8 mouse cellular contexts compared by ENCODE assay signal in genomic region chr3:60516054-60516674, GRCm38 (mm10). TPM values are rescaled to one million over a fixed set of nuclear protein-coding genes. Genes with fewer than 3 reads are reported as not detected.
DNase-seq lines count a peak whose midpoint lies in the region; ATAC-seq and TF ChIP-seq lines count a peak whose summit lies in the region.

No protein-coding gene starts in this region.

- H3K9ac ChIP-seq in midbrain, embryonic 11.5 days (ENCODE audit: low read length), result no peak overlapping the region
- H3K9ac ChIP-seq in midbrain, embryonic 14.5 days (replicated peaks; ENCODE audit: low read length), result no peak overlapping the region
- no peak overlapping the region for H3K9ac ChIP-seq in hindbrain, postnatal 0 days (replicated peaks; ENCODE audit: low read length)
- H3K9ac ChIP-seq in liver, embryonic 15.5 days, result no peak overlapping the region

- ATAC-seq in midbrain, embryonic 11.5 days (ENCODE audit: low FRiP score), result no peak
- no peak for ATAC-seq in midbrain, embryonic 14.5 days (ENCODE audit: low FRiP score, low TSS enrichment)
- no peak for ATAC-seq in hindbrain, postnatal 0 days
- peak; percentile 40; the same call in 1 of the 2 replicates for ATAC-seq in liver, embryonic 15.5 days (ENCODE audit: insufficient read depth)

- no peak overlapping the region for H3K27ac ChIP-seq in midbrain, embryonic 11.5 days (ENCODE audit: low read depth, low read length)
- no peak overlapping the region for H3K27ac ChIP-seq in midbrain, embryonic 14.5 days (replicated peaks; ENCODE audit: low read depth, low read length)
- no peak overlapping the region for H3K27ac ChIP-seq in embryonic fibroblast, embryonic 13.5 days (ENCODE audit: insufficient read depth, low read length)
- H3K27ac ChIP-seq in hindbrain, postnatal 0 days, result no peak overlapping the region
- peak overlapping the region; percentile 48; the same call in 1 of the 2 replicates for H3K27ac ChIP-seq in liver, embryonic 15.5 days (replicated peaks)

- no peak overlapping the region for H3K4me3 ChIP-seq in midbrain, embryonic 11.5 days (ENCODE audit: low read depth, low read length)
- H3K4me3 ChIP-seq in midbrain, embryonic 14.5 days (replicated peaks; ENCODE audit: low read depth, low read length), result no peak overlapping the region
- H3K4me3 ChIP-seq in embryonic fibroblast, embryonic 13.5 days (ENCODE audit: insufficient read depth, low read length), result no peak overlapping the region
- no peak overlapping the region for H3K4me3 ChIP-seq in hindbrain, postnatal 0 days (ENCODE audit: low read length)
- H3K4me3 ChIP-seq in liver, embryonic 15.5 days (replicated peaks), result no peak overlapping the region

- TF ChIP-seq POLR2A in embryonic fibroblast, embryonic 13.5 days (IDR thresholded peaks at IDR 0.05; ENCODE audit: low read depth, low read length), result no peak

- TF ChIP-seq CTCF in embryonic fibroblast, embryonic 13.5 days (IDR thresholded peaks at IDR 0.05; ENCODE audit: borderline replicate concordance, insufficient read depth, low read length), result peak; percentile 67; the same call in 1 of the 2 replicates
- TF ChIP-seq CTCF in hindbrain, postnatal 0 days (IDR thresholded peaks at IDR 0.05; ENCODE audit: low read depth), result peak; percentile 44; the same call in 1 of the 2 replicates

- WGBS in midbrain, embryonic 11.5 days, result 38% methylated on average over 12 of the region's 12 CpGs
- WGBS in midbrain, embryonic 14.5 days, result 34% methylated on average over 12 of the region's 12 CpGs
- WGBS in hindbrain, postnatal 0 days, result 45% methylated on average over 12 of the region's 12 CpGs
- 23% methylated on average over 12 of the region's 12 CpGs for WGBS in liver, embryonic 15.5 days (ENCODE audit: insufficient replicate concordance)

- no peaks in the 10 kb centered on the region for H3K9me3 ChIP-seq in midbrain, embryonic 11.5 days (ENCODE audit: control insufficient read depth, low read length)
- no peaks in the 10 kb centered on the region for H3K9me3 ChIP-seq in midbrain, embryonic 14.5 days (ENCODE audit: control insufficient read depth, low read length)
- no peaks in the 10 kb centered on the region for H3K9me3 ChIP-seq in hindbrain, postnatal 0 days (ENCODE audit: low read length)
- H3K9me3 ChIP-seq in liver, embryonic 15.5 days (replicated peaks), result no peaks in the 10 kb centered on the region

- H3K4me2 ChIP-seq in midbrain, embryonic 11.5 days, result no peak overlapping the region
- no peak overlapping the region for H3K4me2 ChIP-seq in midbrain, embryonic 14.5 days (ENCODE audit: low read length)
- H3K4me2 ChIP-seq in hindbrain, postnatal 0 days (ENCODE audit: low read depth, low read length), result no peak overlapping the region
- H3K4me2 ChIP-seq in liver, embryonic 15.5 days, result peak overlapping the region; percentile 32

- DNase-seq in midbrain, embryonic 11.5 days (ENCODE audit: low spot score, missing footprints), result peak; percentile 85
- no peak for DNase-seq in midbrain, embryonic 14.5 days
- peak; percentile 75 to 92 for DNase-seq in adrenal gland, adult (ENCODE audit: inconsistent age in 2 of 2, low spot score in 1 of 2)
- no peak for DNase-seq in hindbrain, postnatal 0 days (ENCODE audit: low spot score)
- DNase-seq in right cerebral cortex, postnatal 36 days (ENCODE audit: low spot score in 2 of 2), result peak; percentile 35 to 37
- no peak for DNase-seq in ovary, postnatal 14 days (ENCODE audit: low spot score)

- peaks cover 2% of the 10 kb centered on the region; the same call in 1 of the 2 replicates for H3K4me1 ChIP-seq in midbrain, embryonic 11.5 days (ENCODE audit: control insufficient read depth, insufficient read depth, low read length)
- H3K4me1 ChIP-seq in midbrain, embryonic 14.5 days (ENCODE audit: control insufficient read depth, insufficient read depth, low read length), result no peaks in the 10 kb centered on the region
- peaks cover 9% of the 10 kb centered on the region; the same call in 1 of the 2 replicates for H3K4me1 ChIP-seq in embryonic fibroblast, embryonic 13.5 days (ENCODE audit: control insufficient read depth, insufficient read depth, low read length)
- no peaks in the 10 kb centered on the region for H3K4me1 ChIP-seq in hindbrain, postnatal 0 days (ENCODE audit: insufficient read depth, low read length)
- peaks cover 47% of the 10 kb centered on the region for H3K4me1 ChIP-seq in liver, embryonic 15.5 days (replicated peaks)

- H3K36me3 ChIP-seq in midbrain, embryonic 11.5 days (ENCODE audit: control insufficient read depth, insufficient read depth, low read length), result no peaks in the 10 kb centered on the region
- H3K36me3 ChIP-seq in midbrain, embryonic 14.5 days (ENCODE audit: control insufficient read depth, insufficient read depth, low read length), result no peaks in the 10 kb centered on the region
- no peaks in the 10 kb centered on the region for H3K36me3 ChIP-seq in hindbrain, postnatal 0 days (ENCODE audit: insufficient read depth, low read length)
- no peaks in the 10 kb centered on the region for H3K36me3 ChIP-seq in liver, embryonic 15.5 days (replicated peaks)

- 0 out of 2 replicates have a peak, but pooled peaks cover 2% of the 10 kb centered on the region for H3K27me3 ChIP-seq in midbrain, embryonic 11.5 days (ENCODE audit: control insufficient read depth, insufficient read depth, low read length)
- no peaks in the 10 kb centered on the region for H3K27me3 ChIP-seq in midbrain, embryonic 14.5 days (ENCODE audit: control insufficient read depth, insufficient read depth, low read length)
- no peaks in the 10 kb centered on the region for H3K27me3 ChIP-seq in hindbrain, postnatal 0 days (ENCODE audit: insufficient read depth, low read length)
- no peaks in the 10 kb centered on the region for H3K27me3 ChIP-seq in liver, embryonic 15.5 days

RNA-seq across cellular contexts. Expression of gene Mbnl1, which starts 43.5 kb away (rescaled TPM):
- polyA plus RNA-seq in midbrain, embryonic 11.5 days (2014; fragmentation: Nextera tagmentation; extraction: Ambion mirVana), result 36.2 and 43.0 TPM in 2 replicates
- 58.0 and 66.8 TPM in 2 replicates for polyA plus RNA-seq in midbrain, embryonic 14.5 days (2014; fragmentation: Nextera tagmentation; extraction: Ambion mirVana)
- 191 and 192 TPM in 2 replicates for polyA plus RNA-seq in embryonic fibroblast, embryonic 13.5 days (2011; ENCODE audit: insufficient read length, low read depth, missing spikeins)
- total RNA-seq in hindbrain, postnatal 0 days (2014; rRNA removed), result 71.4 and 90.8 TPM in 2 replicates
- 52.7 and 56.2 TPM in 2 replicates for polyA plus RNA-seq in hindbrain, postnatal 0 days (2015; fragmentation: Nextera tagmentation; extraction: Ambion mirVana)
- 88.5 and 93.9 TPM in 2 replicates for polyA plus RNA-seq in liver, embryonic 15.5 days (2015; fragmentation: Nextera tagmentation; extraction: Ambion mirVana)

Comparison
In these comparisons a context has a peak if more than half of its experiments do, and no peak if none do; other contexts are left out.
1. DNase-seq: peak in midbrain, embryonic 11.5 days (single experiment), adrenal gland, adult (2 of 2) and right cerebral cortex, postnatal 36 days (2 of 2); none in midbrain, embryonic 14.5 days (single experiment), hindbrain, postnatal 0 days (single experiment) and ovary, postnatal 14 days (single experiment).